Mouse (Mus musculus) embryonic facial prominence, embryonic 10.5 days (tissue): Measurements from ENCODE around the gene Gpr55. TPM values are rescaled to one million over a fixed set of nuclear protein-coding genes. Genes with fewer than 3 reads are reported as not detected.
A peak's percentile ranks its signal among the peaks of the same experiment; 100 is the strongest.

Experiments
- DNase-seq: peaks from one replicate; pipeline ENCODE4 v3.0.0-alpha.2; 2017; ENCODE audit warnings: low spot score
- H3K27ac ChIP-seq: fragments of 300-500 bp; sonication (generic); replicated peaks from 2 replicates; pipeline ENCODE4 v1.5.1; 2016; ENCODE audit warnings: mild to moderate bottlenecking
- H3K27me3 ChIP-seq: fragments of 300-500 bp; sonication (generic); replicated peaks from 2 replicates; pipeline ENCODE4 v1.6.1; 2016; ENCODE audit warnings: low read depth, mild to moderate bottlenecking; ENCODE audit not compliant: poor library complexity, severe bottlenecking
- H3K36me3 ChIP-seq: fragments of 300-500 bp; sonication (generic); replicated peaks from 2 replicates; pipeline ENCODE4 v1.6.1; 2016; ENCODE audit warnings: mild to moderate bottlenecking, moderate library complexity
- H3K4me1 ChIP-seq: fragments of 300-500 bp; sonication (generic); 2 replicates; pipeline ENCODE4 v1.6.1; 2016
- H3K4me3 ChIP-seq: fragments of 300-500 bp; sonication (generic); 2 replicates; pipeline ENCODE4 v1.5.1; 2016; ENCODE audit warnings: mild to moderate bottlenecking, moderate library complexity
- H3K9me3 ChIP-seq: fragments of 300-500 bp; sonication (generic); 2 replicates; pipeline ENCODE4 v1.6.1; 2016; ENCODE audit warnings: mild to moderate bottlenecking
- WGBS: fragments of 180-500 bp; shearing (Covaris S2); methylation state at CpG from one replicate; pipeline ENCODE4 v1.1.7; 2016; 5-methylcytosine and 5-hydroxymethylcytosine counted together
- polyA plus RNA-seq: library from polyadenylated mRNA; unstranded; fragments of >200 nt; fragmentation: Nextera tagmentation; extraction: Ambion mirVana; gene quantifications from 2 replicates; pipeline ENCODE4 v1.2.1, GENCODE M21; 2016

Gpr55 gene
- polyA plus RNA-seq, 1 experiment from 2014 or later = not detected

DNA sequence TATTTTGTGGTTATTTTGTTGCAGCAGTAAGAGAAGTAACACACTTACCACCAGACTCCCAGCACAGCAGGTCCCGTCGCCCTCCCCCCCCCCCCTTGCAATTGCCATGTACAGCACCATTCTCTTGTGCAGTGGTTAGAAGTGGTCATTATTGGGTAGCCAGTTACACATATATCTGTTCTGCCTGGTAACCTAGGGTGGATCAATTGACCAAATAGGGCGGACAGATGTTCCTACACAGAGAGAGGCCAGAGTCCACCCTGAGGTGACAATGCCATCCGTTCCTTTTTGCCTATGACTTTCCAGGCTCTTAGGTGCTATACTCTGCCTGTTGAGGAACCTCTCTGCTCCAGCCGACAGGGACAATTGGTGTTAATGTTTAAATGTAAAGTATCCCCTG is 35.6 kb downstream of the Gpr55 start:
- Histone ChIP-seq H3K36me3 (no peaks in the 10 kb centered on the region), H3K9me3 (no peaks in the 10 kb centered on the region), H3K4me1 (peaks cover 20% of the 10 kb centered on the region), H3K4me3 (no peak overlapping the region), H3K27ac (no peak overlapping the region), H3K27me3 (0 out of 2 replicates have a peak, but pooled peaks cover 4% of the 10 kb centered on the region)
- no peak for DNase-seq
- 90% methylated on average over 5 of the region's 5 CpGs for WGBS

DNA sequence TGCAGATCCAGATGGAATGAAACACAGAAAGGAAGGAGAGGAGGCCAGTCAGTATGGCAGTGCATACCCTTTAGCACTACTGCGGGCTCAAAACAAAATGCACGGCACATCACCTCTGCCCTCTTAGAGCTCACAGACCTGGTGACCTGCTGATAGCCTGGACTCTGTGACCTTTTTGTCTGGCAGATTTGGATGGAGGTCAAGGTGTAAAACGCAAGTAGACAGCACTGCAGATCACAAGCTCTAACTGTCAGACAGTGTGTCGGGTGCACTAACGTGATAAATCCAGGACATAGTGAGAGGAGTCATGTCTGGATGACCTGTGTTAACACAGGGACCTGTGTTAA is 38.0 kb downstream of the Gpr55 start:
- Histone ChIP-seq H3K27ac (no peak overlapping the region), H3K9me3 (no peaks in the 10 kb centered on the region), H3K4me1 (peaks cover 7% of the 10 kb centered on the region), H3K27me3 (no peaks in the 10 kb centered on the region), H3K36me3 (no peaks in the 10 kb centered on the region), H3K4me3 (no peak overlapping the region)
- 83% methylated on average over 5 of the region's 5 CpGs for WGBS
- DNase-seq = no peak

GRCm38 (mm10) chr1:85922127-85922864 is 38.5 kb downstream of the Gpr55 start:
- Histone ChIP-seq H3K9me3 (no peaks in the 10 kb centered on the region), H3K36me3 (no peaks in the 10 kb centered on the region), H3K27ac (no peak overlapping the region), H3K27me3 (no peaks in the 10 kb centered on the region), H3K4me3 (no peak overlapping the region), H3K4me1 (peaks cover 11% of the 10 kb centered on the region)
- DNase-seq = no peak
- 73% methylated on average over 7 of the region's 7 CpGs for WGBS

GRCm38 (mm10) chr1:85921725-85922124 is 39.1 kb downstream of the Gpr55 start:
- Histone ChIP-seq H3K36me3 (no peaks in the 10 kb centered on the region), H3K27me3 (no peaks in the 10 kb centered on the region), H3K4me1 (peaks cover 17% of the 10 kb centered on the region), H3K4me3 (no peak overlapping the region), H3K27ac (no peak overlapping the region), H3K9me3 (no peaks in the 10 kb centered on the region)
- DNase-seq = no peak
- WGBS = 86% methylated on average over 7 of the region's 7 CpGs

- Histone ChIP-seq H3K36me3 (no peaks in the 10 kb centered on the region), H3K27ac (no peak overlapping the region), H3K4me3 (no peak overlapping the region), H3K9me3 (no peaks in the 10 kb centered on the region), H3K27me3 (no peaks in the 10 kb centered on the region), H3K4me1 (peaks cover 20% of the 10 kb centered on the region)
- WGBS = 81% methylated on average over 7 of the region's 7 CpGs
- DNase-seq = no peak
Measured at GRCm38 (mm10) chr1:85919621-85920020, 41.2 kb downstream of the Gpr55 start.

GRCm38 (mm10) chr1:85916830-85917450 is 43.9 kb downstream of the Gpr55 start:
- H3K27ac ChIP-seq = no peak overlapping the region
- no peak overlapping the region for H3K4me3 ChIP-seq
- DNase-seq = peak; percentile 47

GRCm38 (mm10) chr1:85915890-85916289 is 44.9 kb downstream of the Gpr55 start:
- no peaks in the 10 kb centered on the region for H3K27me3 ChIP-seq
- H3K36me3 ChIP-seq = peaks cover 7% of the 10 kb centered on the region
- peaks cover 14% of the 10 kb centered on the region for H3K4me1 ChIP-seq
- no peak overlapping the region for H3K4me3 ChIP-seq
- no peak overlapping the region for H3K27ac ChIP-seq
- no peaks in the 10 kb centered on the region; the same call in 1 of the 2 replicates for H3K9me3 ChIP-seq
- no peak for DNase-seq

More at GRCm38 (mm10) chr1:85916830-85917450, 43.9 kb downstream of the Gpr55 start:
- no peaks in the 10 kb centered on the region for H3K27me3 ChIP-seq
- H3K9me3 ChIP-seq = no peaks in the 10 kb centered on the region
- WGBS = 44% methylated on average over 4 of the region's 4 CpGs
- peaks cover 14% of the 10 kb centered on the region for H3K4me1 ChIP-seq
- H3K36me3 ChIP-seq = no peaks in the 10 kb centered on the region

DNA sequence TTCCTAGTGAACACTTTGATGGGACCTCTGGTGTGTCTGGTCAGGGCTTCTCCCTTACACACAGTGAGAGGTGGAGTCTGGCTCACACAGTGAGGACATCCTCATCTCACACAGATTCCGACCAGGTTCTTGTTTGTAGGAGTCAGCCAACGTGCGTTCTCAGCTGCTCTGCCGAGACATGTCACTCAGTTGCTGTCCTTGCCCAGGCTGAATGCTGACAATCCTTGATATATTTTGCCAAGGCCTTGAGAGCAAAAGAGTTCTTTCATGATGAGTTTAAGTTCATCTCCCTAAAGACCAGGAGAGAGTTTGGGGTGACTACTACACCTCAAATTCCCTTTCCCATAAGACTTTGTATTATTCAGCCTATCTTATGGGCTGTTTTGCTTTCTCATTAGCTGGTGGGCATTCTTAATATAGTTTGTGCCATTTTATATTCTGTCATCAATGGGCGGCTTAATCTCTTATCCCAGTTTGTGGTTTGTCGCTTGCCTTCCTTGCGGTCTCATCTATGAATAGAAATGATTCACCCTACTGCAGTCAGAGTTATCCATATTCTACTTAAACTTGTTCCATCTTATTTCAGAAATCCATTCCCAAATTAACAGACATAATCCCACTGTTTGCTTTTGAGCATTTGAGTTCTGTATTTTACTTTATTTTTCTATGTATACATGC is 47.6 kb downstream of the Gpr55 start:
- no peak overlapping the region for H3K4me3 ChIP-seq
- no peaks in the 10 kb centered on the region for H3K27me3 ChIP-seq
- H3K4me1 ChIP-seq = peaks cover 14% of the 10 kb centered on the region
- DNase-seq = no peak
- H3K9me3 ChIP-seq = no peaks in the 10 kb centered on the region; the same call in 1 of the 2 replicates
- H3K27ac ChIP-seq = no peak overlapping the region
- peaks cover 32% of the 10 kb centered on the region for H3K36me3 ChIP-seq
- WGBS = 94% methylated on average over 7 of the region's 7 CpGs

DNA sequence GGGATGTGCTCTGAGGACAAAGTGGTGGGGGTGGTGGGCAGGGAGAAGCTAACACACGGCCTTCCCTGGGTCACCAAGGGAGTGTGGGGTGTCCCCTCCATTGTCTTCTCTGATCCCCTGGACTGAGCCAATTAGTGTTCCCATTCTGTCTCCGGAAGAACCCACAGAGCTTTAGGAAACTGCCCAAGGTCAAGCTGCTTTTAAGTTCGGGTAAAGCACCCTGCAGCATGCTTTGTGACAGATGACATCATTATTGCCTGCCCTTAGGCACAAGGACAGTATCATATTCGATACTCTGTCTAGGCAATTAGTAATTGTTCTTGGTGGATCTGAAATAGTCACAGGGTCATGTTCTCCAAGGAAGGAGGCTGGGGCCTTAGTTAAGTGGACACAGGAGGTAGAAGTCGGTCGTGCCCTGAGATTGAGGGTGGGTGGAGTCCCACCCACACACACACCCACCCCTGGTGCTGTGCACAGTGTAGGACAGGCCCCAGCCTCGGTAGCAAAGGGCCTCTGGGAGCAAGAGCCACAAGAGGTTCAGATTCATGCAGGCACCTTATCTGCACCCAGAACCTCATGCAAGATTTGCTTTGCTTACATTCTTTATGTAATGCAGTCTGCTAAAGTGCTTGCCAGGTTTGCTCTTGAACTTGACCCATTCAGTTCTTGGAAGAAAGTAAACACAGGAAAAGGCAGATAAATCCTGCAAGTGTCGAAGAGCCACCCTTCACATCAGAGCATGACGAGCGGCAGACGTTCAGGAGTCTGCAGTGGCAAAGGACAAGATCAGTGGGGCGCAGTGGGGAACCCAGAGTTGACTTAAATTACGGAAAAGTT is 51.8 kb downstream of the Gpr55 start:
- Histone ChIP-seq H3K9me3 (no peaks in the 10 kb centered on the region; the same call in 1 of the 2 replicates), H3K27ac (no peak overlapping the region), H3K4me1 (no peaks in the 10 kb centered on the region), H3K27me3 (no peaks in the 10 kb centered on the region), H3K36me3 (peaks cover 74% of the 10 kb centered on the region), H3K4me3 (no peak overlapping the region)
- WGBS = 78% methylated on average over 13 of the region's 13 CpGs
- no peak for DNase-seq

GRCm38 (mm10) chr1:85906892-85907291 is 53.9 kb downstream of the Gpr55 start:
- H3K4me3 ChIP-seq = no peak overlapping the region
- H3K4me1 ChIP-seq = peaks cover 4% of the 10 kb centered on the region
- no peaks in the 10 kb centered on the region for H3K27me3 ChIP-seq
- no peak overlapping the region for H3K27ac ChIP-seq
- H3K36me3 ChIP-seq = peaks cover 95% of the 10 kb centered on the region
- DNase-seq = no peak
- no peaks in the 10 kb centered on the region; the same call in 1 of the 2 replicates for H3K9me3 ChIP-seq
- 94% methylated on average over 12 of the region's 12 CpGs for WGBS

DNA sequence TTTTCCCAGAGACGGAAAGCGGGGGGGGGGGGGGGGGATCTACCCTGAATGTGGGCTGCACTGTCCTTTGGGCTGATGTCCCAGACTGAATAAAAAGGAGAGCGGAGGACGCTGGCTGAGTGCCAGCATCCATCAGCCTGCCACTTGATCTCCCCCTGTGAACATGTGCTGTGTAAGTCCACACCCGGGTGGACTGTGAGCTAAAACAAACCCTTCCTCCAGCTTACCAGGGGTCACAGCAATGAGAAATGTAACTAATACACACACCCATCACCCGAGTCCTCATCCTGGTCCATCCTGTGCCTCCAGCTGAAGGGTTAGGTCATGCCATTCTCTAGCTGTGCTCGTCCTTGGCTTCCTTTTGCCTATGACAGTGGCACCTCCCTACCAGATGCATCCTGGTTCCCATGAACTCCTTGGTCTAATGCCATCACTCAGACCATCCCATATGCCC is 58.7 kb downstream of the Gpr55 start:
- no peak for DNase-seq
- Histone ChIP-seq H3K27me3 (no peaks in the 10 kb centered on the region), H3K9me3 (no peaks in the 10 kb centered on the region), H3K36me3 (peaks cover 68% of the 10 kb centered on the region), H3K4me3 (no peak overlapping the region), H3K4me1 (peaks cover 51% of the 10 kb centered on the region), H3K27ac (no peak overlapping the region)
- 78% methylated on average over 7 of the region's 7 CpGs for WGBS

DNA sequence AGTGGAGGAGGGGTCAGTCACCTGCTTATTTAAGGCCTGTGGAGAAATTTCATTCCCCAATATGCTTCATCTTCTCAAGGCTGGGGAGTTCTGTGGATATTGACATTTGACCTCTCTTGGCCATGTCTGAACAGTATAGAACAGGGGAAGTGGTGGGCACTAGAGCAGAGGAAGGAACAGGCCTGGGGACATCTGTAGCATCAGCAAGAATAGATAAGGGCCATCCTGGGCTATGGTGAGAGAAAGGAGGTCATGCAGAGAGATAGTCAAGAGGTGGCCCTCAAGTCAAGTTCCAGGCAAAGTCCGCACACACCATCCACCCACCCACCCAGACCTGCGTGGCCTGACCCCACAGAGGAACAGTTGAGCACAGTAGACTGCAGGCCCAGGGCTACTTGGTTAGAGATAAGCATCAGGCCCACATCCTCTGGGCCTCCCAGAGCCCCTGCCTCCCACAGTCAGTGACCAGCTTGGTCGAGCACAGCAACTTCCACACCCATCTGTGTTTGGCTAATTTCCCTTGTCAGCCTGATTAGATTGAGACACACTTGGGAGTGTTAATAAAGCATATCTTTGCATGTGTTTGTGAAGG is 59.2 kb downstream of the Gpr55 start:
- H3K36me3 ChIP-seq = peaks cover 63% of the 10 kb centered on the region
- H3K4me3 ChIP-seq = no peak overlapping the region
- H3K4me1 ChIP-seq = peaks cover 57% of the 10 kb centered on the region
- 86% methylated on average over 3 of the region's 3 CpGs for WGBS
- no peaks in the 10 kb centered on the region for H3K9me3 ChIP-seq
- DNase-seq = no peak
- no peaks in the 10 kb centered on the region for H3K27me3 ChIP-seq
- H3K27ac ChIP-seq = no peak overlapping the region
